Mouse (Mus musculus): ENCODE measurements around the gene Hist1h2ae.
"Not testable (repeated sequence)": the region's sequence is repeated elsewhere in the genome, so short reads cannot be mapped to it uniquely, and the experiment has no call there.

Gene Hist1h2ae

DNA sequence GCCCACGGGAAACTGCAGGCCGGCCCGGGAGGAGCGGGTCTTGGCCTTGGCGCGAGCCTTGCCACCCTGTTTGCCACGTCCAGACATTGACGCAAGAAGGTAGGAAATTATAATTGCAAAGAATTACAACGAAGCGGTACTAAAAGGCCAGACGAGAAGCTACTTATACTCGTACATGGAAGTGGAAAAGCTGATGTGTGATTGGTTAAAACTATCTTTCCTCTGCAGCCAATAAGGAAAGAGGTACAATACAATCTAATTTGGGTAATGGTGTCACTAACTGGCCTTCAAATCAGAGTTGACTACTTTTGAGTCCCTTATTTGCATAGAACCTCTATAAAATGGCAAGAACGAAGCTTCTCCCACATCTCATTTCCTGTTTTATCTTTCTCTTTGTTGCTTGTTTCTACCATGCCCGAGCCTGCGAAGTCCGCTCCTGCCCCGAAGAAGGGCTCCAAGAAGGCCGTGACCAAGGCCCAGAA lies at the start of gene Hist1h2ae, which contains the start of gene Hist1h2bg:
Gene Hist1h2ae, minus strand, starts transcription at position 199 of the 482 bp plus-strand sequence.
Gene Hist1h2bg, plus strand, starts transcription at position 375 of the 482 bp plus-strand sequence.
- DNase-seq (ENCODE audit: low spot score), result peak; percentile 64

DNA sequence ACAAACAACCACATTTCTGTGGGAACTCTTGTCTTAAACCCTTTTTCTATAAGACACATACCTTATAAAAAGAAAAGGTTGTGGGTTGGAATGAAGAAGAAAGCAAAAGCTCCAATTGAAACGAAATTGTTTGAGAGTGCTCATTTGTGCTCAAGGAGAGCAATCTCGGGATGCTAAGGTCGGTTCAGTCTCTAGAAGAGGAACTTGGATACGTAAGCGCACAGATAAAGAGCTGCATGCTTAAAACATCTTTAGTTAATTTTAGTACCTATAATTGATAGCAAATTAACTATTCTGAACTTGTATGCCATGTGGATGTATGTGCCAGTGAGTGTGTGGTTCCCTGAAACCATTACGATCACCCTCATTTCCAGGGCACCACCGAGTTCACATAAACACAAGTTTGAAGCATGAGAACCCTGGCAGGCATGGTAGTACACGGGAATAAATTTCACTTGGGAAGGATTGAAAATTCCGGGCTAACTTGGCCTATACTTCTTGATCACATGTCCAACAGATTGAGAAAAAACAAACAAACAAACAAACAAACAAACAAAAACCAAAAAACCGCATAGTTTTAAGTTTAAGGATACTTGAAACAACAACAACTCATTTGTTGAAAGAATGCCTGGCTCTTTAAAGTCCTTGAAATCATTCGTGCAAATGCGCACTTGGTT lies 49.2 kb upstream of the Hist1h2ae start:
- no peak for DNase-seq (ENCODE audit: low spot score)

GRCm38 (mm10) chr13:23611638-23612037 lies 40.6 kb upstream of the Hist1h2ae start:
- no peak for DNase-seq (ENCODE audit: low spot score)

- DNase-seq (ENCODE audit: low spot score), result no peak
Measured at GRCm38 (mm10) chr13:23610393-23610792, 39.4 kb upstream of the Hist1h2ae start.

DNA sequence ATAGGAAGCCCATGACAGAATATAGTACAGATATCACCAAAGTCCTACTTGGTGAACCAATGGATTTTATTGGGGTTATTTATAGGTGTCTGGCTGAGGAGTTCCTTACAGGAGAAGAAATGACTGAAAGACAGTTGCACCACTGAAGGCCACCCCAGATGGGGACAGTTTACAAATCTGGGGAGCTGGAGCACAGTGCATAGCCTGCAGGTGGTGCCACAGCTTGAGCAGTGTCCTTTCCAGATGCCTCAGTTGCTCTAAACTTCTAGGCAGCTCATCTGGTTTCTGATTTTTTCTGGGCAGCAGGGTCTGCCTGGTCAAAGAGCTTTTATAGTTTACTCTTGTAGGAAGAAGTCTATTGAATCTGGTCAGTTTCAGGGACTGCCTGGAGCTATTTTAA lies 38.8 kb upstream of the Hist1h2ae start:
- DNase-seq (ENCODE audit: low spot score), result no peak

- DNase-seq (ENCODE audit: low spot score), result no peak
Measured at GRCm38 (mm10) chr13:23609209-23609608, 38.2 kb upstream of the Hist1h2ae start.

- no peak for DNase-seq (ENCODE audit: low spot score)
Measured at GRCm38 (mm10) chr13:23605052-23605451, 34.0 kb upstream of the Hist1h2ae start.

DNA sequence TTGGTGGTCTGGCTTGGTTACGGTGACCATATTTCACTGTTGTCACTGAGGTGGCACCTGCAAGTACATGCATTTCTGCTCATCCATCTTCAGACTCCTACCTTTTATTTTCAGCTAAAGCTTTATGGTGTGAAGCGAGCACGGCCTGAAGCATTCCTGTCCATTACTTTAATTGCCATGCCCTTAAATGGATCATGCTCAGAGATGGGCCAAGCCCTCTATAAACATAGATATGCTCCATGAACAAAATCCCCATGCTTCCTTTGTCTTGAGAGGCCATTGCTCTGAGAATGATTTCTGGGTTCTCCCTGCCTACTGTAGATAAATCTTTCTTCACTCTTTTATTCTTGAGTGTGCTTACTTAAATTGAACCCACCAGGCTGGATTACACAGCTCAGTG lies 33.4 kb upstream of the Hist1h2ae start:
- no peak for DNase-seq (ENCODE audit: low spot score)

- DNase-seq (ENCODE audit: low spot score), result no peak
Measured at GRCm38 (mm10) chr13:23603182-23603699, 32.2 kb upstream of the Hist1h2ae start.

DNA sequence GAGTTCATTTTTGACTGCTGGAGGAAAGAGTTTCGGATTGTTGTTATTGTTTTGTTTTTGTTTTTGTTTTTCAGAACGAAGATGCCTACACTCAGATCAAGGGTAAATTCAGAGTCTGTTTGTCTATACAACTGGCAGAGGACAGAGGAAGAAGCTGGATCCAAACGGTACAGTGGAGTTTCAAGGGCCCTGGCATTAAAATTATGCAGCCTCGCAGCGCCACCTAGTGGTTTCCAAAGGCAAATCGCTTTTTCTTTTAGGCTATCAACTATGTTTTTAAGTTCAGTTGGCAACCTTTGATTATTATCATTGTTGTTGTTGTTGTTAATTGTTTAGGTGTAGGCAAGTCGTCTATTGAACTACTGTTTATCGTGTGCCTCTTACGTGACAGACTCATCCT lies 26.9 kb upstream of the Hist1h2ae start:
- peak; percentile 53 for DNase-seq (ENCODE audit: low spot score)

DNA sequence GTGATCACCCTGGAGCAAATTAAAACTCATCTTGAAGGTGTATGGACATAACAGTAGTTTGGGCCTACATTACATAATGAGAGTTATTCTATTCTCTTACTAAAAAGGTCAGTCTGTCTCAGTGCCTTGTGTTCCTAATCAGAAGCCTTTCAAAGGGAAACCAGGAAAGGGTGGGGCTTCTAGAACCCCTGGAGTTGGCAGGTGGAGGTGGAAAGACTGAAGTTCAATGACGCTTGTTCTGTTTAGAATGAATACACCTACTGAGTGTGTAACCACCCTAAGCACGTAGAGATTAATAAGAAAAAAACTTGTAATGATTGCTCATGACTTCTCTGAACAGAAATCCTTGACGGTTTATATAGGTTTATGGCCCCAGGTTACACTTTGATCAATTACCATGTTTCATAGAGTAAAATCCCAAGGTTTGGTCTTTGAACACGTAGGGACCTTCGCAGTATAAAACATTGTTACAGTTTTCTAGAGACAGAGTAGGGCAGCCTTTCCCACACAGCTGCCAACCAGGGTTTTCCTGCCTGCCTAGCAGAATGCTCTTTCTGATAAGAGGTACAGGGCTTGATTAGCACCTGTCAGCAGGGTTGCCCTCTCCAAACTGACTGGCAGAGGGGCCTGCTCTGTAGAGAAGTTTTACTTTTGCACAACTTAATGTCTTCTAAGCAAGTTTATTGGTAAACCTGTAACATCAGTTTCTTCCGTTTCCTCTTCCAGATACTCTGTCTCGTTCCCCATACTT lies 24.8 kb upstream of the Hist1h2ae start:
- DNase-seq (ENCODE audit: low spot score), result no peak

DNA sequence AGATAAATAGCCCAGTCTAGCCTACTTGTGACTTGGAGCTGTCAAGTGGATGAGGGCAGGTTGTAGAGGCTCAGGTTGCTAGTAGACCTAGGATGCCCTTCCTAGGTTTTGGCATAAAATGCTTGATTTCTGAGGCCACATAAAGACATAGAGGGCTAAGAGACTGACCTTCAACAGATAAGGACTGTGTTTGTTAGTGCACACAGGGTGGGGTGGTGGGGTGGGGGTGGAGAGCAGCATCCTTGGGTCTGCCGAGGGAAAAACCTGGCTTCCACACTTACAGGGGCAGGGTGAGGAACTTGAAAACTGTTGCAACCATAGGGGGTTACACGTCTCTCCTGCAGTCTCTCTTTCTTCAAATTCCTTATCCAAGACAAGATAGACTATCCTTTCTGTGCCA lies 24.2 kb upstream of the Hist1h2ae start:
- DNase-seq (ENCODE audit: low spot score), result no peak

DNA sequence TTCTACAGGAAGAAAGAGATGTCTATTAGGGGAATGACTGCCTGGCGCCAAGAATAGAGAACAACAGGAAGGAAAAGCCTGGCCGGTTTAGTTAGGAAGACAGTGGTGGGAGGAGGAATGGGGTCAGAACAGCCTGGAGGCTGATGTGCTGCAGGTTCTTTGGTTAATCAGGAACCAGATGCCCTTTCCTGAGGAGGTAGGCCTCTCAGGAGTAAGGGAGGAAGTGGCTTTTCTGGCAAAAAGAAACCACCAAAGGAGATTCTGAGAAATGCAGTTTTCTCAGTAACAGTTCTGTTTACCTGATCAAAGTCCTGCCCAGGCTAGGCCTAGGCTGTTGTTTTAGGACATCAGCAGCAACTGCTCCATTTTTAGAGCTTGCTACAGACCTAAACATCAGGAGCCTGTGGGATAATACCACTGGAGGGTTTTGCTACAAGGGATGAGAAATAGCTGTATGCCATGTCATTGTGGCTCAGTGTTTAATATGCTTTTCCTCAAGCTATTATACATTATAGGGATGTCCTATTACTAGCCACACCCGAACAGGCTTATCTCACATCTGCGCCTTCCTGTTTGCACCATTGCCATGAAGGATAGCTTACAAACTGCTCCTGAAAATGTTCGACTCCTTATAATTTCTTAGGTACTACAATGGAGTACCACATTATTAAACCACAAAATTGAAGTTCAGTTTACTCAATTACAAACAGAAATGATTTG lies 22.2 kb upstream of the Hist1h2ae start:
- no peak for DNase-seq (ENCODE audit: low spot score)

DNA sequence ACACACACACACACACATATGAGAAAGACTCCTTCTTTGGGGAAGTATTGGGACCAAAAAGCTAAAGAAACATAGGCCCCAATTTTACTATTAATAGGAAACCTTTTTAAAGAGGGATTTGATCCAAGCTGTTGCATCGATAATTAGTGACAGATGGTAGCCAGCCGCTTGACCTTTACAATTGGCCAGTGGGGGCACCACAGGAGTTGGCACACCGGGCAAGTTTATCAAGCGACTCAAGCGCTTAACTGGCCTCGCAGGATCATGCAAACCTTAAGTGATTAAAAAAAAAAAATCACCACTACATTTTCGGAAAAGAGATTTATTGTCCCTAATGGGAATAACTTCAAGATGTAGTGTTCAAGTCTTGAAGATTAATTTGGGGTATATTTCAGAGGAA lies 21.6 kb upstream of the Hist1h2ae start:
- no peak for DNase-seq (ENCODE audit: low spot score)

DNA sequence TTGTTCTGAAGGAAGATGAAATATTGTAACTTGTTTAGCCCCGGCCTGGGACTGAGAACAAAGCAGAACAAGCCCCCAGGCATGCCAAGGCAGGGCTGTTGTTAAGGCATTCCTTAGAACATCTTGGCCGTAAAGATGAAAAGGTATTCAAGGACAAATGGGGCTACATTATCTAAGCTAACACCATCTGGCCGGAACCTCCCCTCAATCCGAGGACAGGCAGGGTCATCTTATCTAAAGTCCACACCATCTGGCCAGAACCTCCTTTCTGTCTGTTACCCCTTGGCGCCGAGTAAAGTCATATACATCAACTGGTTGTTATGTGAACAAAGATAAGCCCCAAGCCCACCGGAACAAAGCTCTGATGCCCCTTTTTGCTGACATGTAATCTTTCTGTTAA lies 20.9 kb upstream of the Hist1h2ae start:
- not testable (repeated sequence) for DNase-seq (ENCODE audit: low spot score)

- no peak for DNase-seq (ENCODE audit: low spot score)
Measured at GRCm38 (mm10) chr13:23591206-23591605, 20.2 kb upstream of the Hist1h2ae start.

DNA sequence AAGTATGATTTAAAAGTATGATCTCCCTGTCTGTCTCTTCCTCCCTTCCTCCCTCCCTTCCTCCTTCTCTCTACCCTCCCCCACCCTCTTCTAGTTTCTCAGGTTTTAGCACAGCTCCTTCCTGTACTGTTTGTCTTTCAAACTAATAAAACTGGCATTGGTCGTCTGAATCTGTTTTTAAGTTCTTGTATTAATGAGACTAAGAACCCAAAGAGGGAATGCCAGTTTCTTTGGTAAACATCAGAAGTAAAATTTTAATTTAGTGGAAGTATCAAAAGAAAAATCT lies 15.9 kb upstream of the Hist1h2ae start:
- no peak for DNase-seq (ENCODE audit: low spot score)

DNA sequence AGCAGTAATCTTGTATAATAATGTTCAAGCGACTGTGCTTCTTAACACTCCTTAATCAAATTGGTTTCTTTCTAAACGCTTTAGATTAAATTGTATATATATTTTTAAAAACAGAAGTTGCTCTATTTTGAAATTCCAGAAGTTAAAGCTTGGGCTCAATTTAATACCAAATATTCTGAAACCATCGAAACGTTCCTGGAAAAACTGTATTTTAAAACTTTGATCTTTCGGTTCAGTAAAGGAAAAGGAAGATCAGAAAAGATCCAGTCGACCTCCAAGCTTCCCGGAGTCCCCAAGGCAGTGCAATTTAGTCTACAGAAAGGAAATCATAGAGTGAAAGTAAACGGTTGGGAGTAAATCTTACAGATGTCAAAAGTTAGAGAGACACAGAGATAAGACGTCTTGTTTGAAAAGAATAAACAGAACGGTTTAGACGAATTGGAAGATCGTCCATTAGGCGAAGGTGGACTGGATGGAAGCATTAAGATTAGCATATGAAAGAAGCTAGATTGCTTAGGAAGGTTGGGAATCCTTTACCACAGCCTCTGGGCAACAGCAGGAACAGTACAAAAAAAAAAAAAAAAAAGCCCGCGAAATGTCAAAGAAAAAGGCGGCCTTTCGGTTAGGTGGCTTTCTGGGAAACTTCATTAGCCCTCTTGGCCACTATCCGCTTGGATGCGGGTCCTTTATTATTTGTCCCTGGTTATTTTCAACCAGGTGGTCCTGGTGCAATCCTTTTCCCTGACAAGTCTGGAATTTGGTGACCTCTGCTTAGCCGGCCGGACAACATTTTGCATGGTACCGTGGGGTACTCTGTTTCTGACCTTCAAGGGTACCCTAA lies 15.3 kb upstream of the Hist1h2ae start:
- DNase-seq (ENCODE audit: low spot score), result no peak

DNA sequence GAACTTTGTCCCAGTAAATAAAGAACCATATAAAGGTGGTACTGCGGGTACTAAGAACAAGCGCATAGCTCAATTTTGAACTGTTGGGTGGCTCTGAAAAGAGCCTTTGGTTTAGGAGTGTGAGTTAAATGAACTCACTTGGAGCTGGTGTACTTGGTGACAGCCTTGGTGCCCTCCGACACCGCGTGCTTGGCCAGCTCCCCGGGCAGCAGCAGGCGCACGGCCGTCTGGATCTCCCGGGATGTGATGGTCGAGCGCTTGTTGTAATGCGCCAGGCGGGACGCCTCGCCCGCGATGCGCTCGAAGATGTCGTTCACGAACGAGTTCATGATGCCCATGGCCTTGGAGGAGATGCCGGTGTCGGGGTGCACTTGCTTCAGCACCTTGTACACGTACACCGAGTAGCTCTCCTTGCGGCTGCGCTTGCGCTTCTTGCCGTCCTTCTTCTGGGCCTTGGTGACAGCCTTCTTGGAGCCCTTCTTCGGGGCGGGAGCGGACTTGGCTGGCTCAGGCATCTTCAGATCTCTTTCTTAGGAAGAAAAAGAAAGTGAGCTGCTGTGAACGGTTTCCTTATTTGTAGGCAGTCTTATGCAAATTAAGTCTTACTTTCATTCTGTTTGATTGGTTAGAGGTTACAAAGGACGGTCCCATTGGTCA lies 14.6 kb upstream of the Hist1h2ae start:
- peak; percentile 79 for DNase-seq (ENCODE audit: low spot score)

GRCm38 (mm10) chr13:23585029-23585441 lies 14.0 kb upstream of the Hist1h2ae start:
- DNase-seq (ENCODE audit: low spot score), result peak; percentile 41

- DNase-seq (ENCODE audit: low spot score), result no peak
Measured at GRCm38 (mm10) chr13:23584331-23584730, 13.3 kb upstream of the Hist1h2ae start.

Measured in testis, postnatal 14 days (tissue).